Mouse (Mus musculus): ENCODE measurements around the gene G6pc3.

The G6pc3 gene

DNA sequence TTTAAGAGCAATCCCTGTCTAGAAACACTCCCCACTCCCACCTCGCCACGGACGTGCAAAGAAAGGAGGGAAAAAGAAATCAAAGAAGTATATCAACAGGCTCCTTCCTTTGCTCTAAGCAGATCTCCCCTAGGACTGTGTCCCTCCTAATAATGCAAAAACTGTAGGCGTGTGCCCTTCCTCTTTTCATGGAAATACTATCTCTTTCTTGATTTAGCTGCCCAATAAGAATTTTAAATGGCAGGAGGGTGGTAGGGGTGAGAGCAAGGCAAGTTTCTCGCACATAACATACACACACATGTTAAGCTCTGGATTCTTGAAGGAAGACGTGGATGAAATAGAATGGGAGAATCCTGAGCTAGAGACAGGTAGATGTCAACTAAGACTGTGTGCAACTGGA is 440 bp upstream of the G6pc3 start:
- no peak for DNase-seq (ENCODE audit: low read depth, low spot score)

DNA sequence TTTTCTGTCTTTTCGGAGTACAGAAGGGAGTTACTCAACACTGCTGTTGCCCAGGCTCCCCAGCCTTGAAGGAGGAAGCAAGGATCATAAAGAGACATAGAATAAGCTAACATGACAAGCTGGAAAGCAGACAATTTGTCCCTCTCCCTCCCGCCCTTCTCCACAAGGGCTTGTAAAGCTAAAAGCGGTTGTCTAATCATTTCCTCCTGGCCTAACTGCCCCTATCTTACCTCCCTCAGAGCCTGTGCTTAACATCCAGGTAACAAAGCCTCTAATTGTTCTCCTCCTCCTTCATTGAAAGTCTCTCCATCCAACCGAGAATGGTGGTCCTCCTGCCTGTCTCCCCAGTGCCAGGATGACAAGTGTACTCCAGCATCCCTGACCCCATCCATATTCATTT is 1.4 kb downstream of the G6pc3 start:
- no peak for DNase-seq (ENCODE audit: low read depth, low spot score)

DNA sequence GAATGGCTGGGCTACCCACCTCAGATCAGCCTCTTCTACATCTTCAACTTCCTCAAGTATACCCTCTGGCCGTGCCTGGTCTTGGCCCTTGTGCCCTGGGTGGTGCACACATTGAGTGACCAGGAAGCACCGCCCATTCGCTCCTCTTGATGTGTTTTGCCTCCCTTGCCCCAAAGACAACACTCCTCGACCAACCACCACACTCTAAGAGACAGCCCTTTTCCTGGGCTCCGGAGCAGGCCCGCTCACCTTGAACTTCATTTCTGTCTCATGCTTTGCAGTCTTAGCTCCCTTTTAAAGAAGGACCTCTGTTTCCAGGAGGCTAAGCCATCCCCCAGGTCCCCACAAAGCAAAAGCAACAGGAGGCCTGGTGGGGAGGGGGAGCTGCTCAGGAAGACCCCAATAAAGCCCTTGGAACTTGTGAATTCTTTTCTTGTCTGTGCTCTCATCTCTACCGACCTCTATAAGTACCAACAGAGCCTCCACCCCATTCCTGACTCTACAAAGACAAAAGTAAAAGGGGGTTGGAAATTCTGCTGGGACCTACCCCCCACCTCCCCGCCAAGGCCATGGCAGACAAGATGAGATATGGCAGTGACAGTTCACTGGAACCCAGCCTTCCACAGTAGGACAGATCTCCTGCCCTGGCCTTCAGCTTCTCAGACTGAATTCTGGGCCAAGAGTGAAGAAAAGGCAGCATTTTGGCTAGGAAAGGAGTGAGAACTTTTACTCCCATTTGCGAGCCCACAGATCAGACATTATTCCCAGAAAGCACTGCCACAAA is 4.4 kb downstream of the G6pc3 start:
- no peak for DNase-seq (ENCODE audit: low read depth, low spot score)

DNA sequence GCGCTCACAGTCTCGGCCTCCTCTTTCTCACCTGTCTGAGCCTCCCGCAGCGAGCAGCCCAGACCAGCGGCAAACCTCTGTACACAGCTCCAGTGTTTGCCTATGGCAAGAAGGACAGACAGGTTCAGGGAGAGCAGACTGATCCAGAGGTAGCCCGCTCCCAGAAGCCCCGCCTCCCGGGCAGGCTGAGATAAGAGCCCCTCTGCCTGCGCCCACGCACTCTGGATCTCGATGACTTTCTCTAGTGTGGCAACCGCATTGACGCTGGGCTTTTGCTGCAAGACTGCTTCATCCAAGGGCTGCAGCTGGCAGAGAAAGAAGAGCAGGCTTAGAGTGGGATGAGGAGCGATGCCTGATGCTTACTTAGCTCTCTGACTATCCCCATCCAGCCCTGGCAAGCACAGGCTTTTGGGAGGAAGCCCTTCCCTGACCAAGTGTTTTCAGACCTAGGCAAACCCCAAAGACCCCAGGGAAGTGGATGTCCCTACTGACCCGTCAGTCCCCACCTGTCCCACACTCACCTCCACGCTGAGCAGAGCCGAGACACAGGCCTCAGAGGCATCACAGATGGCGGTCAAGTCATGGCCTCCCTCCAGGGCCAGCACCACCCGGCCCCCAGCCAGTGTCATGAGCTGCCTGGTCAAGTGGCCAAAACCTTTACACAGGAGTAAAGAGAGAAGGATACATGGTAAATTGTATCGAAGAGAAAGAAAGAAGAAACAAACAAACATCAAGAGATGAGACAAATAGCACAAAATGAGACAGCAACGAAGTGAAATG is 6.8 kb downstream of the G6pc3 start:
- DNase-seq (ENCODE audit: low read depth, low spot score): no peak

DNA sequence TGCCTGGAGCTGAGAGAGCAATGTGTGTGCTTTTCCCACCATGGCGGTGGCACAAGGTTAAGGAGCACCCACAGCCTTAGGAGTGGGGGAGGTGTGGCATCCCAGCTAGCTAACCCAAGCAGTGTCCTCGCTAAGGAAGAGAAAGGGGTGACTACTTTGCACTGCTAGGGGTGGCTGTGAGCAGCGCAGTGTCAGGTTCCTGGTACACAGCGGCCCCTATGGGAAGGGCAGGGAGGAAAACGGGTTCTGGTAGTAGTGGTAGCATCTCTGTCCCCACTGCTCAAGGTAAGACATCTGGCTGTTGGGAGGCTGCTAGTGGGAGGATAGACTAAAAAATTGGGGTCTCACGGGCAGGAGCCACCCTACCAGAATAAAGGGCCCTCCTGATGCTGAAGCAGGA is 8.8 kb downstream of the G6pc3 start:
- no peak for DNase-seq (ENCODE audit: low read depth, low spot score)

DNA sequence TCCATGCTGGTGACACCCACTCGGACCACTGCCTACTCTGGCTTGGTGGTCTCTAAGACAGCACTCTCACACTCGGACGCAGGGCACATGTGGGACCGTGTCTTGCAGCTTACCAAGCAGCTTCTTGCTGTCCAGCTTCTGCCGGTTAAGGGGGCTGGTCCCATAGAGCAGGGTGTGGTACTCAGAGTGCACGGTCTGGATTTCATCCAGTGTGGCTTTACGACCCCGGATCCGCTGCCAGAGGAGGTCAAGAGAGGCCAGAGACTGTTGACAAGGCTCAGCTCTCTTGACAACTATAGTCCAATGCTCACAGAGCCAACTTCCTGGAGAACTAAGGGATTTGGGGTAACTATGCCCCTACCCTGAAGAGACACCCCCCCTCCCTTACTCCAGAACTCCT is 10.4 kb downstream of the G6pc3 start:
- no peak for DNase-seq (ENCODE audit: low read depth, low spot score)

DNA sequence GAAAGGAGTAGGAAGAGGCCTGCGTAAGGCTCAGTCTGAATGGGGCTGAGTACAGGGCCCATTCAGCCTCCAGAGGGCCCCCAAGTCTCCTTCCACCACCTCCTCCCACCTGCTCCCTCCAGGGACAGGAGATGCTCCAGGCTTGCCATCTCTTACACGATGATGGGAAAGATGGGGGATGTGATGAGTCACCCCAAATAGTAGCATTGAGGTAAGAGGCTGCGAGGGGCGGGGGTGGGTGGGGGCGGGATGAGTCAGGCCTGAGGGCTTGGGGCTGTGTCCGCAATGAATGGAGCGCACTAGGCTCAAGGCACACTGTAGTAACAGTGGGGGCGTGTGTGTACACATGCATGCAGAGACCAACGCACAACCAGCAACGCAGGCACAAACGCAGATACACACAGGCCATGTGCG is 12.0 kb downstream of the G6pc3 start:
- no peak for DNase-seq (ENCODE audit: low read depth, low spot score)

DNA sequence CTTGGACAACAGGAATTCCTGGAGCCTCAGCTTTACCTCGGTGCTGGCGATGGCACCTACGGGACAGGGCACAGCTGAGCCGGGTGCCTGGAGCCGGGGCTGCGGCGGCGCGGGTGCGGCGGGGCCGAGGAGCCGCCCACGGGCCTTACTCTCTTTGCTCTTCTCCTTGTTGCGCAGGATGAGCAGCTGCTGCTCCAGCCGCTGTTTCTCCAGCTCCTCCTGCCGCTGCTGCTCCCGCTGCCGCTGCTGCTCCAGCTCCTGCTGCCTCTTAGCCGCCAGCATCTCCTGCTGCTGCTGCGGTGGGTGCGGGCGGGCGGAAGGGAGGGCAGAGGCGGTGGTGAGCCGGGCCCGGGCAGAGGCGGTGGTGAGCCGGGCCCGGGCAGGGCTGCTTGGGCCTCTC is 17.1 kb downstream of the G6pc3 start:
- no peak for DNase-seq (ENCODE audit: low read depth, low spot score)

DNA sequence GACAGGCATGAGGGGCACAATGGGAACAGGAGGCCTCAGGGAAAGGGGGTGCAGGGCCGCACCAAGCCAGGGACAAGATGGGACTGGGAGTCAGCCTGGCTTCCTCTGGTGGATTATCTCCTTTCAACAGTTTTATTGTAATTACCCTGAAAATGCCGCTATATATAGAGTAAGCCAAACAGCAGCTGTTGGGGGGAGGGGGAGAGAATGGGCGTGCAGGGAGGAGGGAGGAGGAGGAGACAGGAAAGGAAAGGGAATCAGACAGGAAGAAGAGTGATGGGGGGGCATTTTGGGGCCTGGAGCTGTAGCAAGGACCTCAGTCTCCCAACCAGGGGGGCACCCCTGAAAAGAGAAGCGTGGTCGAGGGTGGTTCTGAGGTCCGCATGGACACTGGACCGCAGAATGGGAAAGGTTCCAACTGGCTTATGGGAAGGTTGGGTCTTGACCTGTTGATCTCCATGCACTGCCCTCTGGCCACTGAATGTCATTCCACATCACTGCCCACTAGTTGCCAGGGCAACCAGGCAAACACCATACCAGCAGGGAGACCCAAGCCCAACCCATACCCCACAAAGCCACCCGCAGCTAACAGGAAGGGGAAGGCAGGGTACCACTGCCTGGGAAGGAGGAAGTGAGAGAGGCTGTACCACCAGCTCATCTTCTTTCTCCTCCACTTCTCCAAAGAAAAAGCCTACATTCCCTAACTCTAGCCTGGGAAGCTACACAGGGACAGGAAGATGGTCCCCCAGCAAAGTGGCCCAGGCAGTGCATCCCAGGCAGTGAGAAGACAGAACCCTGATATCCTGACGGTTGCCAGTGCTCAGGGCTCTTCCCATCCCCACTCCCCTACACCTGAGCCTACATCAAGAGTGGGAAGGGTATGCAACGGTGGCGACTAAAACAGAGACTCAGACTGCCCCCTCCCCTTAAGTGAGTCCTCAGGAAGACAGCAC is 18.7 kb downstream of the G6pc3 start:
- DNase-seq (ENCODE audit: low read depth, low spot score): no peak

DNA sequence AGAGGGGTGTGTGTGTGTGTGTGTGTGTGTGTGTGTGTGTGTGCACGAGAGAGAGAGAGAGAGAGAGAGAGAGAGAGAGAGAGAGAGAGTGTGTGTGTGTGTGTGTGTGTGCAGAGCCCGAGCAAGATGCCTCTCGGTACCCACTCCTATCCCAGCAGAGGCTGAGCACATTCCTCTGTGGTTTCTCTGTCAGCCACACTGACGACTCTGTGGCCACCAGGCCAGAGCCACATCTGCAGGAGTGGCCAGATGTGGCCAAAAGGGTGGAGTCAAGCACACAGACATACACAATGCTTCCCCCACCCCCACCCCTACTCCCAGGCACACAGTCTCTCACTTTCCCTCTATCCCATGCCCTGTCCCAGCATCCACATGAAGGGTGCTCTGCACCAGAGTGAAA is 19.4 kb downstream of the G6pc3 start:
- no peak for DNase-seq (ENCODE audit: low read depth, low spot score)

DNA sequence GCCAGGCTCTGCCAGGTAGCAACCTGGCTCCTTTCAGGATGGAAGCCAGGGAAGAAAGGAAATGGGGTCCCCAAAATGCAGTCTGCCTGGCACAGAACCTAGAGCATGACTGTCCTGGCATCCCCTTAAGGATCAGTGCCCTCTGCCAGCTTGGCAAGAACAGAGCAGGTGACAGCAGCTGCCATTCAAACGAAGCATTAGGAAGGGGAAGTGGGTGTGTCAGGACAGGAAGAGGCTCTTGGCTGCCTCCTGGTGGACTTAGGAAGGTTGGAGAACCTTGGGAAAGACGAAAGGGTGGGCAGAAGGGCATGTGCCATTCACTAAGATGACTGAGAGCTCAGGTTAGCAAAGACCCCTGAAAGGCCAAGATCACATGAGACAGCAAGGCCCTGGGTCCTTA is 20.3 kb downstream of the G6pc3 start:
- DNase-seq (ENCODE audit: low read depth, low spot score): no peak

DNA sequence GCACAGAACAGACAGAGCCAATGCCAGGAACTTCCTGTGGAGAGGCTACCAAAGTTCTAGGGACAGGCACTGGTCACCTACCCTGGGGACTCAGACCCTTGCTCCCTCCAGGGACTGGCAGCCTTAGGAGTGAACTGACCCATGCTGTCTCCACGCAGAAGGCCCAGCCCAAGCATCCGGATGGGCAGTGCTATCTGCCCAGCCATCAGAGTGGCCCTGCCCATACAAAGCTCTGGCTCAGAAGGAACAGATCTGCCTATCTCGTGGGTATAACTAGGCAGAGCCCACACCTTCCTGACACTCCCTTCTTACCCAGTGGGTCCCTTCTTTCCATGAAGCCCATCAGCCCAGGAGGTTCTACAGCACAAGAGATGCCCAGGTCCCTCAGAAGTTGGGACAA is 20.8 kb downstream of the G6pc3 start:
- no peak for DNase-seq (ENCODE audit: low read depth, low spot score)

DNA sequence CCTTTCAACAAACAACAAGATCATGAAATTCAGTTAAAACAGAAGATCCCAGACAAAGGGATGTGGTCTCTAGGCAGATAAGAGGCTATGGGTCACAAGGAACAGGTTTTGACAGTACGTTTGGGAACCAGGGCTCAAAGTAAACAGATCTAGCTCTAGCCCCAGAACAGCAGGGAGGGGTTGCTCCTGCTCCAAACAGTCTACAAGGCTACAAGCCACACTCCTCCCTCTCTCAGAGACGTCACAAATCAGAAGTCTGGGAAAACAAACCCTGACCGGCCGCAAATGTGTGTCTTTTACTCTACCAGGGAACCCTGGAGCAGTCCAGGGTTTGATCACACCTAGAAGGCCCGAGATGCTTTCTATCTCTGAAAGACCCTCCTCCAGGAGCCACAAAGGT is 21.6 kb downstream of the G6pc3 start:
- no peak for DNase-seq (ENCODE audit: low read depth, low spot score)

DNA sequence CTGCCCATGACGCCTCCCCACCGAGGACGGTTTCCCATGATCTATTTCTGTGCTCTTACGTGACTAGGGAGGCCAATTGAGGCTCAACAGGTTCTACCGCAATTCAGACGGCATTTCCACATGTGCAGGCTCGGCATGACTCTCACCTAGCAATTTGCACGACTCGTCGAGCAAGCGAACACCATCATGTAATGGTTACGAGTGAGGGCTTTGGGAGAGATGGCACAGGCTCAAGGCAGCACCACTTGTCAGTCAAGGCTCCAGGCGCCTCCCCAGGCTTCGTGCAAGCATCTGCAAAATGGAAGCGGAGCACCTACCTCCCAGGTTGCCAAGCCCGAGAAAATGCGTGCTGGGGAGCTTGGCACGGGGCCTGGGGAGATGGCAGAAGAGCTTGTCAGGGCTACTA is 22.5 kb downstream of the G6pc3 start:
- DNase-seq (ENCODE audit: low read depth, low spot score): no peak

DNA sequence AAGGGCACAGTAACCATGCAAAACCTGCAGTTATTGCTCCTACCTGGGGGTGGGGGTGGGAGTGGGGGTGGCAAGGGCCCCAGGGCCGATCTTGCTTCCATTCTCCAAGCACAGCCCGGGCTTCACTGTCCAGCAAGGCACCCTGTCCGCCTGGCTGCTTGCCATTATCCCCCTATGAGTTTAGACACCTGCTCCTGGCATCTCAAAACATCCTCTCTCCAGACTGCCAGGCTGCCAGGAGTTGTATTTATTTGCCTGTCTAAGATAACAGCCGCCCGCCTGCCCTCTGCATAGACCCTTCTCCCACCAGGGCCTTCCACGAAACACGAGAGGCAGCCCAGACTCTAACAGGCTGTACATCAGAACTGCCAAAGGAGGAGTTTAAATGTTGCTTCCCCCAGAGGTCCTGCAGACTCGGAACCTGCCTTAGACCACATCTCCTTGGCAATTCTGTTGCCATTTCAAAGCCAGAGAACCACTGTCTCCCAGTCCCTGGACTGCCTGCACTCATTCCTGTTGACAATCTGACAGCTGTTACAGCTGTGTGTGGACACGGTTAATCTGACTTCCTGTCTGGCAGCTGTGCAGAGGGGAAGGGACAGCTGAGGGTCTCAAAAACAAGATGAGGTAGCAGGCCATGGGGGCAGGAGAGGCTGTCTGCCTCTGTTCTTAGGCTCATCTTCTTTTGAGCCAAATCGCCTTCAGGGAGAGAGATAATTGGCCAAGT is 25.2 kb downstream of the G6pc3 start:
- DNase-seq (ENCODE audit: low read depth, low spot score): no peak

DNA sequence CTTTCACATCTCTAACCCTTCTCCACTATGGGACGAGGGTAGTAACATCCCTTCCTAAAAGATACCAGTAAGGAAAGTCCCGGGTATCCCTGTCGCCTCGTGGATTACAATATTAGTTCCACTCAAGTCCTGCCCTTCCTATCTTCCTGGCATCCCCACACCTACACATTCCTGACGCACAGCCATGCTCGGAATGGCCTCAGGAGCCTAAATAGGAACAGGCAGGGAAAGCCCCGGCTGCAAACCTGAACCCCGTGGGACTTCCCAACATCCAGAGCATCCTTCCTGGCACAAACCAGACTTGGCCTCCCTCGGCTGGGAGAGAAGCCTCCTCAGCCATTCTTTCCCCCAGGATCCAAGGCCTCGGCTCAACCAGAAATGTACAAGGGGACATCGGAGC is 26.1 kb downstream of the G6pc3 start:
- DNase-seq (ENCODE audit: low read depth, low spot score): no peak

DNA sequence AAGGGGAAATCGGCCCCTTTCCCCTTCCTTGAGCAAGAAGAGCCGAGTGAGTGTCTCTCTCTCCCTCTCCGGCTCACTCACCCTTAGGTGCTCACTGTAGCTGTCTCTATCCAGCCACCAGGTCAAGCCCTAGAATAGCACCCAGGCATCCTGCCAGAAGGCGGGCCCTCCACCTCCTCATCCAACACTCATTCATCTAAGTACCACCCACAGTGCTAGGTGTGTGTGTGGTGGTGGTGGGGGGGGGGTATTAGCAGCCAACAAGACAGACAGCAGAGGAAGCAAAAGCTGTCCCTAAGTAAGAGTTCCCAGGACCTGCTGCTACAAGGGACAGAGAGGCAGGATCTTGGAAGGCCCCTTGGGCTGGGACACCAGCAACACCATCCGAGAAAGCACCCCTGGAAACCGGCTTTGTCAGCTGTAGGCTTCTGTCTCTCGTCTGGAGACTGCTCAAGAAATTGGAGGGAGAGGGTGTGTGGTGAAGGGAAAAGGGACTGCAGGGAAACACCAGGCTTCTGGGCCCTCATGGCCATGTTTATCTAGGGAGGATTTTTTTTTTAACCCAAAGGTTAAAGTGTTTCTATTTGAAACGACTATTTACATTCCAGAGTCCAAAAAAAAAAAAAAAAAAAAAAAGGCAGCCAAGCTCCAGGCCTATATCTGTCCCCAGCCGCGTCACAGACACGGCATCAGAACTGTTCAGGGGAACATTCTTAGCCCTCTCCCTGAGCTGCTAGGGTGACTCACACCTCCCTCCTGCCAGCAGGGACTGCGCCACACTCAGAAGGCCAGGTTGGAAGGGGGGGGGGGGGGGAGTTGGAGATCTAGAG is 26.9 kb downstream of the G6pc3 start:
- DNase-seq (ENCODE audit: low read depth, low spot score): no peak

DNA sequence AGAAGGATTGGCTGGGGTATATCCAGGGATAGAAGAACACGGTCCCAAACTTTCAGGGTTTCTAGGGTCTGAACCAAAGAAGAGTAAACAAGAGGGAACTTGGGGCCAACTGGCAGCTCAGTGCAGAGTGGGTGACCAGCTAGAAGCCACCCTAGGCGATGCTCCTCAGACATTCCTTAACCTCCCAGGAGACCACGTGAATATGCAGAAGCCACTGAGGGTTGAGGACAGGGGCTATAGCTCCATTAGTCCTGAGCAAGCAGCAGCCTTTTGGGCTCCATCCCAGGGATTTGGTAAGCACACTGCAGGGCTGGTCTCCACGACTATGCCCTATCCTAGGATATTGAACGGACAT is 27.4 kb downstream of the G6pc3 start:
- DNase-seq (ENCODE audit: low read depth, low spot score): no peak

DNA sequence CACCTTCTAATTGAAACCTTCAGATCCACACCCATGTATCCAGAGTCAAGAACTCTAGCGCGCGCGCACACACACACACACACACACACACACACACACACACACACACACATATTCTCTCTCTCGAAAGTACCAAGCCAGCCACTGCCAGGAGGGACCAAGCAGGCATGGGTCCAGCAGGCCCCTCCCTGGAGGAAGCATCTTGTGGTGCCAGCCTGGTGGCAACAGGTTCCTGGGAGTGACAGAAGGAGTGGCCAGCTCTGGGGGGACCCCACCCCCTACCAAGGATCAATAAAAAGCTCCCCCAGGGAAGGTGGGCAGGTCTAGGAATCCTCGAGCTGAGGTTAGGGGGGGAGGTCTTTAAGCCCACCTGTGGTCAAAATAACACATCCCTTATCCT is 28.0 kb downstream of the G6pc3 start:
- DNase-seq (ENCODE audit: low read depth, low spot score): no peak

DNA sequence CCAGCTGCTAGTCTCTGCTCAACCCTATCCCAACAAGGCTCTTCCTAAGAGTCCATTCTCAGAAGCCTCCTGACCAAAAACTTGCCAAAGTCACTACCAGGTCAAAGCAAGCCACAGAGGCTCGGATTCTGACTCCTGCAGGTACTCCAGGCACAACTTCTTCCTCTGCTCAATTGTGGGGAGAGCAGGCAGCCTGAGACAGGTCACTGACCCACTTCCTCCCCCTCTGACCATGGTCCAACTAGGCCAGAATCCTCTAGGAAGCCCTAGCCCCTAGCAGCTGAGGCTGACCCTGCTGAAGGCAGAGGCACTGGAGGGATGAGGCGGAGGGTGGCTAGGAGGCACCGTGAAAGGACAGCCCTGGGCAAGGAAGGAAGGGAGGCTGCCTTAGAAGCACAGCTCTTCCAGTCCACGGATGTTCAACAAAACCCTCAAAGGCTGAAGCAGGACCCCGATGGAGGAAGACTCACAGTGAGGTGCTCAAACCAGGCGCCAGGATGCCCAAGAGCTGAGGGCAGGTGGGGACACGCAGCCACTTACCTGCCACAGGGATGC is 28.5 kb downstream of the G6pc3 start:
- DNase-seq (ENCODE audit: low read depth, low spot score): no peak
